Mouse (Mus musculus) MEL (cell line): ENCODE results near the gene Gm17374. TPM values are rescaled to one million over a fixed set of nuclear protein-coding genes. Genes with fewer than 3 reads are reported as not detected.
A peak's percentile ranks its signal among the peaks of the same experiment; 100 is the strongest.

ENCODE experiments used
- DNase-seq: peaks from one replicate; pipeline ENCODE4 v3.0.0; 2011; ENCODE audit warnings: low read depth, low spot score
- H3K27ac ChIP-seq: 2 replicates; pipeline ENCODE4 v1.5.1; 2012; ENCODE audit warnings: low read depth, mild to moderate bottlenecking, control low read depth, low read length, moderate library complexity; ENCODE audit not compliant: control insufficient read depth
- H3K27me3 ChIP-seq, 2 experiments: fragments of 150-350 bp in 1 of 2; sonication (generic) in 1 of 2; 2 replicates each; pipeline ENCODE4 v1.6.1; 2012; ENCODE audit warnings: low read length in 2 of 2, mild to moderate bottlenecking in 2 of 2, improper control_type of control experiment in 1 of 2, moderate library complexity in 1 of 2; ENCODE audit not compliant: insufficient read depth in 2 of 2, control insufficient read depth in 1 of 2
- H3K36me3 ChIP-seq, 2 experiments: 2 replicates each; pipeline ENCODE4 v1.6.1; 2012 to 2014; ENCODE audit warnings: low read length in 2 of 2, improper control_type of control experiment in 1 of 2, inconsistent platforms in 1 of 2, mild to moderate bottlenecking in 1 of 2; ENCODE audit not compliant: insufficient read depth in 2 of 2, control insufficient read depth in 1 of 2
- H3K4me1 ChIP-seq, 2 experiments: fragments of 150-350 bp in 1 of 2; sonication (generic) in 1 of 2; 2 replicates each; pipeline ENCODE4 v1.6.1; 2012; ENCODE audit warnings: low read length in 2 of 2, improper control_type of control experiment in 1 of 2, mild to moderate bottlenecking in 1 of 2; ENCODE audit not compliant: insufficient read depth in 2 of 2, control insufficient read depth in 1 of 2
- H3K4me3 ChIP-seq, 2 experiments: fragments of 150-350 bp in 1 of 2; sonication (generic) in 1 of 2; 2 replicates each; pipeline ENCODE4 v1.5.1; 2012; ENCODE audit warnings: low read depth in 2 of 2, low read length in 2 of 2, mild to moderate bottlenecking in 2 of 2, moderate library complexity in 2 of 2, control low read depth in 1 of 2, improper control_type of control experiment in 1 of 2; ENCODE audit not compliant: control insufficient read depth in 1 of 2, insufficient read depth in 1 of 2
- H3K79me2 ChIP-seq: 2 replicates; pipeline ENCODE4 v1.6.1; 2012; ENCODE audit warnings: mild to moderate bottlenecking, low read length, moderate library complexity; ENCODE audit not compliant: control insufficient read depth, poor library complexity, insufficient read depth
- H3K9ac ChIP-seq: 2 replicates; pipeline ENCODE4 v1.6.1; 2012; ENCODE audit warnings: low read depth, mild to moderate bottlenecking, control low read depth, low read length, moderate library complexity; ENCODE audit not compliant: control insufficient read depth, poor library complexity, severe bottlenecking
- H3K9me3 ChIP-seq: fragments of 150-350 bp; sonication (generic); replicated peaks from 2 replicates; pipeline ENCODE4 v1.6.1; 2012; ENCODE audit warnings: mild to moderate bottlenecking, low read length, improper control_type of control experiment, moderate library complexity; ENCODE audit not compliant: insufficient read depth
- CTCF ChIP-seq, 3 experiments: IDR thresholded peaks in 2 of 3; conservative IDR thresholded peaks in 1 of 3; 2 replicates each; pipeline ENCODE4 v1.5.1; 2011 to 2012; ENCODE audit warnings: low read length in 3 of 3, low read depth in 2 of 3, mild to moderate bottlenecking in 2 of 3, improper control_type of control experiment in 1 of 3, inconsistent platforms in 1 of 3, mixed read lengths in 1 of 3, moderate library complexity in 1 of 3; ENCODE audit not compliant: control insufficient read depth in 1 of 3, insufficient read depth in 1 of 3, poor library complexity in 1 of 3, severe bottlenecking in 1 of 3
- E2F4 ChIP-seq: IDR thresholded peaks from 2 replicates; pipeline ENCODE4 v1.6.1; 2011; ENCODE audit warnings: low read depth, low read length, improper control_type of control experiment, borderline replicate concordance
- HCFC1 ChIP-seq: IDR thresholded peaks from 2 replicates; pipeline ENCODE4 v1.6.1; 2012; ENCODE audit warnings: low read depth, mild to moderate bottlenecking, inconsistent platforms, low read length, improper control_type of control experiment, moderate library complexity
- MAFK ChIP-seq: IDR thresholded peaks from 2 replicates; pipeline ENCODE4 v1.6.1; 2011; ENCODE audit warnings: low read depth, mild to moderate bottlenecking, low read length, improper control_type of control experiment, borderline replicate concordance
- MAZ ChIP-seq: IDR thresholded peaks from 2 replicates; pipeline ENCODE4 v1.6.1; 2012; ENCODE audit warnings: low read depth, mild to moderate bottlenecking, inconsistent platforms, low read length, improper control_type of control experiment
- MYC ChIP-seq: IDR thresholded peaks from 2 replicates; pipeline ENCODE4 v1.6.1; 2011; ENCODE audit warnings: low read depth, mild to moderate bottlenecking, low read length, improper control_type of control experiment, moderate library complexity
- POLR2AphosphoS5 ChIP-seq: IDR thresholded peaks from 2 replicates; pipeline ENCODE4 v1.6.1; 2012; ENCODE audit warnings: low read depth, borderline replicate concordance, mild to moderate bottlenecking, inconsistent platforms, low read length, moderate library complexity, mixed read lengths
- RAD21 ChIP-seq: IDR thresholded peaks from 2 replicates; pipeline ENCODE4 v1.6.1; 2011; ENCODE audit warnings: mild to moderate bottlenecking, low read depth, low read length, improper control_type of control experiment
- SMC3 ChIP-seq: IDR thresholded peaks from 2 replicates; pipeline ENCODE4 v1.6.1; 2011; ENCODE audit warnings: low read depth, low read length, improper control_type of control experiment
- TAL1 ChIP-seq: IDR thresholded peaks from 2 replicates; pipeline ENCODE4 v1.6.1; 2012; ENCODE audit warnings: mild to moderate bottlenecking, inconsistent platforms, low read length, moderate library complexity, mixed read lengths
- USF1 ChIP-seq: IDR thresholded peaks from 2 replicates; pipeline ENCODE4 v1.6.1; 2014; ENCODE audit warnings: low read depth, mild to moderate bottlenecking, inconsistent platforms, low read length, improper control_type of control experiment, moderate library complexity
- ZMIZ1 ChIP-seq: IDR thresholded peaks from 2 replicates; pipeline ENCODE4 v1.6.1; 2012; ENCODE audit warnings: low read depth, mild to moderate bottlenecking, inconsistent platforms, low read length, improper control_type of control experiment, moderate library complexity
- polyA plus RNA-seq, 2 experiments: library from polyadenylated mRNA; stranded (reverse) in 1 of 2; unstranded in 1 of 2; fragments of >175 nt in 1 of 2; fragments of >200 nt in 1 of 2; gene quantifications; 2 replicates each; pipeline versions ENCODE4 v1.2.1 to v1.2.4; 2012; ENCODE audit warnings: low replicate concordance in 2 of 2, low read depth in 1 of 2; ENCODE audit not compliant: insufficient read length in 2 of 2, insufficient read depth in 1 of 2, missing spikeins in 1 of 2
- total RNA-seq: library from RNA; depleted of rRNA; stranded (reverse); fragments of 300-350 nt; gene quantifications from 2 replicates; pipeline ENCODE4 v1.2.3, GENCODE M21; 2012

Gene Gm17374
- total and polyA plus RNA-seq, 3 experiments: not detected

- Histone ChIP-seq H3K4me3 (no peak overlapping the region), H3K27ac (no peak overlapping the region), H3K27me3 (no peaks in the 10 kb centered on the region), H3K36me3 (peaks cover 0 to 54% of the 10 kb centered on the region in 2 experiments; a peak in 2 of 4 replicates), H3K9me3 (no peaks in the 10 kb centered on the region), H3K9ac (no peak overlapping the region), H3K79me2 (no peaks in the 10 kb centered on the region), H3K4me1 (no peaks in the 10 kb centered on the region)
- TF ChIP-seq MAZ: no peak
- no peak for TF ChIP-seq MAFK
- TF ChIP-seq POLR2AphosphoS5: no peak
- peak; percentile 17 to 29 (median 23); a peak in 2 of 6 replicates for TF ChIP-seq CTCF (IDR thresholded peaks at IDR 0.05 in 2 of 3, conservative IDR thresholded peaks at IDR 0.05 in 1 of 3; ENCODE audit: control insufficient read depth in 1 of 3, insufficient read depth in 1 of 3, low read depth in 2 of 3, low read length in 3 of 3, poor library complexity in 1 of 3, severe bottlenecking in 1 of 3)
- TF ChIP-seq SMC3: peak; percentile 31; the same call in 1 of the 2 replicates
- peak; percentile 10; the same call in 1 of the 2 replicates for TF ChIP-seq RAD21
- no peak for TF ChIP-seq E2F4
- TF ChIP-seq USF1: no peak
- TF ChIP-seq TAL1: no peak
- peak; percentile 53 for DNase-seq
These were observed 26.3 kb upstream of the Gm17374 start for GRCm38 (mm10) chr2:140125516-140125915.

- H3K36me3 ChIP-seq: peaks cover 24 to 35% of the 10 kb centered on the region in 2 experiments
- no peaks in the 10 kb centered on the region for H3K27me3 ChIP-seq
- H3K9me3 ChIP-seq: no peaks in the 10 kb centered on the region
- peak; percentile 63 for DNase-seq
- peaks cover 2 to 12% of the 10 kb centered on the region in 2 experiments; a peak in 3 of 4 replicates for H3K4me1 ChIP-seq
- no peak overlapping the region for H3K27ac ChIP-seq
- no peak overlapping the region for H3K9ac ChIP-seq
- H3K4me3 ChIP-seq: no peak overlapping the region
- peaks cover 5% of the 10 kb centered on the region for H3K79me2 ChIP-seq
- no peak for TF ChIP-seq HCFC1
- peak; percentile 9 to 63 (median 27); a peak in 4 of 6 replicates for TF ChIP-seq CTCF (IDR thresholded peaks at IDR 0.05 in 2 of 3, conservative IDR thresholded peaks at IDR 0.05 in 1 of 3; ENCODE audit: control insufficient read depth in 1 of 3, insufficient read depth in 1 of 3, low read depth in 2 of 3, low read length in 3 of 3, poor library complexity in 1 of 3, severe bottlenecking in 1 of 3)
- no peak for TF ChIP-seq ZMIZ1
- TF ChIP-seq MYC: no peak
- peak; percentile 73 for TF ChIP-seq RAD21
- peak; percentile 48; the same call in 1 of the 2 replicates for TF ChIP-seq SMC3
These were observed 7.4 kb downstream of the Gm17374 start for GRCm38 (mm10) chr2:140159186-140159730.
